Mouse (Mus musculus) kidney, embryonic 16.5 days (tissue): ENCODE results near the gene Dhrs1. TPM values are rescaled to one million over a fixed set of nuclear protein-coding genes. Genes with fewer than 3 reads are reported as not detected.

ENCODE experiments used
- ATAC-seq: fragments of 200-750 bp; cut with Nextera tagmentation; 2 replicates; pipeline ENCODE4 v1.8.0; 2017; ENCODE audit warnings: moderate TSS enrichment; ENCODE audit not compliant: low FRiP score, low TSS enrichment
- H3K27ac ChIP-seq: fragments of 300-500 bp; sonication (generic); 2 replicates; pipeline ENCODE4 v1.5.1; 2014; ENCODE audit warnings: low read length
- H3K27me3 ChIP-seq: fragments of 300-500 bp; sonication (generic); 2 replicates; pipeline ENCODE4 v1.6.1; 2014; ENCODE audit warnings: low read length, control low read depth, mixed read lengths; ENCODE audit not compliant: insufficient read depth
- H3K36me3 ChIP-seq: fragments of 300-500 bp; sonication (generic); 2 replicates; pipeline ENCODE4 v1.6.1; 2014; ENCODE audit warnings: low read length, control low read depth, mixed read lengths; ENCODE audit not compliant: insufficient read depth
- H3K4me1 ChIP-seq: fragments of 300-500 bp; sonication (generic); 2 replicates; pipeline ENCODE4 v1.6.1; 2014; ENCODE audit warnings: low read length, control low read depth, mixed read lengths; ENCODE audit not compliant: insufficient read depth
- H3K4me2 ChIP-seq: fragments of 300-500 bp; sonication (generic); replicated peaks from 2 replicates; pipeline ENCODE4 v1.6.1; 2014; ENCODE audit warnings: low read depth, low read length
- H3K4me3 ChIP-seq: fragments of 300-500 bp; sonication (generic); 2 replicates; pipeline ENCODE4 v1.5.1; 2014; ENCODE audit warnings: mild to moderate bottlenecking, low read length
- H3K9ac ChIP-seq: fragments of 300-500 bp; sonication (generic); replicated peaks from 2 replicates; pipeline ENCODE4 v1.6.1; 2014; ENCODE audit warnings: low read length
- H3K9me3 ChIP-seq: fragments of 300-500 bp; sonication (generic); 2 replicates; pipeline ENCODE4 v1.6.1; 2016; ENCODE audit warnings: low read length, control low read depth
- WGBS: fragments of 180-500 bp; shearing (Covaris S2); extraction: QIAGEN DNeasy Blood & Tissue Kit; methylation state at CpG from one replicate; pipeline ENCODE4 v1.1.7; 2014; 5-methylcytosine and 5-hydroxymethylcytosine counted together
- polyA plus RNA-seq: library from polyadenylated mRNA; unstranded; fragments of >200 nt; fragmentation: Nextera tagmentation; extraction: Ambion mirVana; gene quantifications from 2 replicates; pipeline ENCODE4 v1.2.1, GENCODE M21; 2015

Dhrs1 gene
- polyA plus RNA-seq, 1 experiment from 2014 or later, result 119 TPM

DNA sequence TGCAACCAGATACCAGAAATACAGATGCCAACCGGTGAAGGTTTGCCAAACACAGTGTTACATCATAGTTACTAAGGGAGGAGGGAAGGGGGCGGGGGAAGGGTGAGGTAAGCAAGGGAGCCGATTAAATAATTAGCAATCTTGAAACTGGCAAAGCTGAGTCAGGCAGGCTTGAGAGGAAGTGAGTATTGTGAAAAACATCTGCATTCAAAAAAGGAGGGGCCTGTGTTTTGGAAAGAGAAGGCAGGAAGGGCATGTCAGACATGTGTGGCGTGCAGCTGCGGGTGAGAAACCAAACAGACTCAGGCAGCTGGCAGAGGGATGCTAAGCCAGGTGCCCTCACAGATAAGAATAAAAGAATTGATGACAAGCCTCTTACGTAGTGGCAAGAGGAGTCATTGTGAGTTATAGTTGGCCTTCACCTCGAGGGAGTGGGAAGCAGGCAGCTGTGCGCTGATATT, 21.0 kb downstream of the Dhrs1 start:
- Histone ChIP-seq H3K27me3 (no peaks in the 10 kb centered on the region), H3K9me3 (no peaks in the 10 kb centered on the region), H3K4me1 (peaks cover 10% of the 10 kb centered on the region), H3K9ac (0 out of 2 replicates have a peak overlapping the region, but pooled peaks have one; percentile 16), H3K27ac (no peak overlapping the region), H3K4me2 (no peak overlapping the region), H3K4me3 (no peak overlapping the region), H3K36me3 (0 out of 2 replicates have a peak, but pooled peaks cover 7% of the 10 kb centered on the region)
- ATAC-seq, result no peak
- 54% methylated on average over 8 of the region's 8 CpGs for WGBS

DNA sequence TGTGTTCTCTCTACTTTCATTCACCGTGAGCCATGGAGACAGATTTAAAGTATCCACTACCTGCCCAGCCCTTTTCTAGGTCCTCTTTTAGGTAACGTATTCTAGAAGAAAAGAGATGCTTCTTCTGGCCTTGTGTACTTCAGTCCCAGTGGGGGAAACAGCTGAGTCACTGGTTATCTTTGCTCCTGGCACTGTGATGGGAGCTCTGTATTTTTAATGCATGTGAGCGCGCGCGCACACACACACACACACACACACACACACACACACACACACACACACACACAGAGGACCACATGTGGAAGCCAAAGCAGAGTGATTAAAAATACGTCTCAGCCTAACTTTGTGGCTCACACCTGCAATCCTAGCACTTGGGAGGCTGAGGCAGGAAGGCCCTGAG, 22.1 kb downstream of the Dhrs1 start:
- Histone ChIP-seq H3K4me3 (no peak overlapping the region), H3K36me3 (peaks cover 13% of the 10 kb centered on the region; the same call in 1 of the 2 replicates), H3K4me1 (peaks cover 10% of the 10 kb centered on the region), H3K27me3 (no peaks in the 10 kb centered on the region), H3K4me2 (no peak overlapping the region), H3K9ac (no peak overlapping the region), H3K27ac (no peak overlapping the region), H3K9me3 (no peaks in the 10 kb centered on the region)
- 92% methylated on average over 7 of the region's 7 CpGs for WGBS
- no peak for ATAC-seq

DNA sequence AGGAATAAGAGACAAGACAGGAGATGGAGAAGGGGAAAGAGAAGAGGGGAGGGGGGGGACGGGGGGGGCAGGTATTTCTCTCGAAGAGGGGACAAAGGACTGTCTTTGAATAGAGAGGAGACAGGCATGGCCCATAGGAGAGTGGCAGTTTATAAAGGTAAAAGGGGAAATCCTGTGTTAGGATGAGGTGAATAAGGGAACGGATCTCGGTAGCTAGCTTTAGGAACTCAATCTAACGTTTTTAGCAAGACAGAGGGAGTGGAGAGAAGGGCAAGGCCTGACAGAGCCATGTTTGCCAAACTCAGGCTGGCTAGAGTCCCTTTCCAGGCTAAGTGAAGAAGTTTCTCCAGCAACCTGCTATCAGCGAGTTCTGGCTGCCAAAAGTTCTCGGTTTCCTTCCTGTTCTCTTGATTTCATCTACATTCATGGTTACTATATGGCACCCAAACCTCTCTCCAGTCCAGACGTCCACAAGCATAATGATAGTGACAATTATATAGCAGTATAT, 23.0 kb downstream of the Dhrs1 start:
- peak overlapping the region; percentile 84; the same call in 1 of the 2 replicates for H3K9ac ChIP-seq
- peaks cover 17% of the 10 kb centered on the region; the same call in 1 of the 2 replicates for H3K36me3 ChIP-seq
- peak overlapping the region; percentile 82 for H3K4me3 ChIP-seq
- H3K4me2 ChIP-seq, result peak overlapping the region; percentile 58
- no peak for ATAC-seq
- WGBS, result 48% methylated on average over 8 of the region's 8 CpGs
- H3K9me3 ChIP-seq, result no peaks in the 10 kb centered on the region
- no peak overlapping the region for H3K27ac ChIP-seq
- H3K4me1 ChIP-seq, result peaks cover 10% of the 10 kb centered on the region
- H3K27me3 ChIP-seq, result no peaks in the 10 kb centered on the region

DNA sequence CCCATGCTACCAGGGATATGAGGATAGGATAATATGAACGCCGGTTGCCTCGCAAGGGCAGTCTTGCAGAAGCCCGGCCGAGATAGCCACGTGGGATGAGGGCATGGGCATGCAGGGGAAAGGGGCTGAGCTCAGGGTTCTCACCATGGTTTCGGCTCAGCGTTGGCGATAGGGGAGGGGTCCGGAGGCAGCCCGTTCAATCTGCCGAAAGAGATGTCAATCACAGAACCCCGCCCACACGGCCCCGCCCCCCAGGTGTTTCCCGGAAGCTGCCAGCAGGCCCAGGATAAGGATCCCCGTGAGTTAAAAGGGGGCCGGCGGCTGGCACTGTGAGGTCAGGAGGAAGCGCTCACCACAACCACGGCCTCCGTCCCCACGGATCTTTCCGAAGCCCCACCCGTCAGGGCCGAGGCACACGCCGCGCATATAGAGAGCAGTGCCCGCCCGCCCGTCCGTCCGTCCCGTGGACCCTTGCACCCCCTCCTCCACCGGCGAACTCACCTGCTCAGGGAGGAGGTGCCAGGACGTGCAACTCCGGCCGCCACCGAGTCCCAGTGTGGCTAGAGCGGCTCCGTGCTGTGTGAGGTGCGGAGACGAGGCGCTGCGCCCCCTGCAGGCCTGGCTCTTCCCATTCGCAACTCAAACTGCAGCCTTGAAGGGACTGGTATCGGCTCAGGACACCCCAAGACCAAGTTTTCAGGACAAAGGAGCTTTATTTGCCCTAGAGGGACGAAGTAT, 23.6 kb downstream of the Dhrs1 start, which contains the start of gene Rabggta:
Gene Rabggta, minus strand, starts transcription at position 564 of the 738 bp plus-strand sequence.
- H3K9me3 ChIP-seq, result no peaks in the 10 kb centered on the region
- H3K36me3 ChIP-seq, result peaks cover 17% of the 10 kb centered on the region; the same call in 1 of the 2 replicates
- H3K4me1 ChIP-seq, result peaks cover 10% of the 10 kb centered on the region
- peak within 1 kb of the TSS; percentile 84 for H3K9ac ChIP-seq
- peak within 1 kb of the TSS; percentile 92 for H3K27ac ChIP-seq
- H3K4me3 ChIP-seq, result peak within 1 kb of the TSS; percentile 82
- WGBS, result under 1% methylated on average over 50 of the region's 50 CpGs
- no peaks in the 10 kb centered on the region for H3K27me3 ChIP-seq
- ATAC-seq, result peak; percentile 97
- peak within 1 kb of the TSS; percentile 58 for H3K4me2 ChIP-seq

DNA sequence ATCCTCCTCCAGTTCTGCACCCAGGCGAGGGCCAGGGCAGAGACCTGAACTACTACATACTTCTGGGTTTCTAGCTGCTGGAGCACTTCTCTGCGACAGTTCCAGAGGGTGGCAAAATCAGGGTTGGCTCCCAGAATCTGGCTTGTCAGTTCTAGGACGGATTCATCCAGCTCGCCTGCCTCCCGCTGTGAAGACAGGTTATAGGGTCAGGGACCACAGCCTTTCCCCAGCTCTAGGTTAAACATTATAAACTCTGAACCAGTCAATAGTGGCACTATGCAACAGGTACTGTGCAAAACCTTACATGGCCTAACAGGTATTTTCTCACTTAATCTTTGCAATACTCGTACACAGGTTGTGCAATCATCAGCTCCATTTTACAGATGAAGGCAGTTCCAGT, 24.4 kb downstream of the Dhrs1 start:
- H3K27me3 ChIP-seq, result no peaks in the 10 kb centered on the region
- peak; percentile 24; the same call in 1 of the 2 replicates for ATAC-seq
- peak overlapping the region; percentile 82 for H3K4me3 ChIP-seq
- no peaks in the 10 kb centered on the region for H3K9me3 ChIP-seq
- H3K4me1 ChIP-seq, result peaks cover 10% of the 10 kb centered on the region
- peak overlapping the region; percentile 58 for H3K4me2 ChIP-seq
- peak overlapping the region; percentile 92 for H3K27ac ChIP-seq
- peaks cover 17% of the 10 kb centered on the region; the same call in 1 of the 2 replicates for H3K36me3 ChIP-seq
- 76% methylated on average over 6 of the region's 6 CpGs for WGBS
- H3K9ac ChIP-seq, result peak overlapping the region; percentile 84; the same call in 1 of the 2 replicates

DNA sequence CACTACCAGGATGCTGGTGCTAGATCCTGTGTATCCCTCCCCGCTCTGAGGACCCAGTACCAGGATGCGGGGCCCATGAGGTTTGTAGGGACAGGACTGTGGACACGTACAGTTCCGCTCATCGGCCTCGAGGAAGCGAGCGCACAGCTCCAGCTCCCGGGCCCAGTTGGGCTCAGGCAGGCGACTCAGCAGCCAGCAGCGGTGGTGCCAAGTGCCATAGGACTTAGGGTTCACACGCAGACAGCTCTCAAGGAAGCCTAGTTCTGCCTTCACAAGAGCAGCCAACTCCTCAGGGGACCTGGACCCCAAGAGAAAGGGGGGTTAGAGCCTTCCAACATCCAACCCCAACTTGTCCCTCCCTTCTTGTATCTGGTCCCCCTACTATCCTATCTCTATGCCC, 24.8 kb downstream of the Dhrs1 start:
- ATAC-seq, result no peak
- Histone ChIP-seq H3K4me3 (no peak overlapping the region), H3K27me3 (no peaks in the 10 kb centered on the region), H3K4me2 (peak overlapping the region; percentile 58; the same call in 1 of the 2 replicates), H3K9me3 (no peaks in the 10 kb centered on the region), H3K36me3 (peaks cover 17% of the 10 kb centered on the region; the same call in 1 of the 2 replicates), H3K27ac (peak overlapping the region; percentile 39; the same call in 1 of the 2 replicates), H3K4me1 (peaks cover 10% of the 10 kb centered on the region), H3K9ac (peak overlapping the region; percentile 84; the same call in 1 of the 2 replicates)
- 92% methylated on average over 12 of the region's 12 CpGs for WGBS

DNA sequence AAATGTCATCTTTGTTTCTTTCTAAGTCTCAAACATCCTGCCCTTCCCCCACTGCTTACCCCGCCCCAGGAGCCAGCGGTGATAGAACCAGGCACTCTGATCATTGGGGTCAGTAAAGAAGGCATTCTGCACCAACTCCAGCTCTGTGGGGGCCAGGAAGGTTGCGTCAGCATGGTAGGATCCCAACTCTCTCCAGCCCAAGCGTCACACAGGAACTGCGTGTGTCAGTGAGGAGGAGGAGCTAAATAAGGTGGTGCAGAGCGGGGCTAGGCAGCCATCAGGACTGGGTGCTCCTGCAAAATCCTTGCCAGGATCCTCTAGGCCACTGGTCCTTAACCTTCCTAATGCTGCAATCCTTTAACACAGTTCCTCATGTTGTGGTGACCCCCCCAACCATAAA, 25.8 kb downstream of the Dhrs1 start:
- 92% methylated on average over 6 of the region's 6 CpGs for WGBS
- ATAC-seq, result no peak
- peaks cover 17% of the 10 kb centered on the region; the same call in 1 of the 2 replicates for H3K36me3 ChIP-seq

DNA sequence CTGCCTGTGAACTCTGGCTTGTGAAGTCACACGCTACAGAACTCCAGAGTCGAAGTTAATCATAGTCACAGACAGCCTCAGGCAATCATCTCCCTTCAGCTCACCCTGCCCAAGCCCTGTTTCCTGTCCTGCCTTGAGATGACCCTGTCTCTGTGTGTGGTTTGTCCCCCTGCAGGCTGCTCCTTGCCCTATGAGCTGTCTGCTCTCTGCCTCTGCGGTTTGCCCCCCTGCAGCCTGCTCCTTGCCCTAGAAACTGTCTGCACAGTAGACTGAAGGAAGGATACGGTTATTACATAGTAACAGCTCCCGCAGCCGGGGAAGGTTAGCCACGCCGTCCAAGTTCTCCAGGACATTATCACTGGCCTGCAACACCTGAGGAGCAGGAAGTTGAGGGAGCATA, 28.6 kb downstream of the Dhrs1 start:
- peak; percentile 24 for ATAC-seq
- H3K4me3 ChIP-seq, result no peak overlapping the region
- peaks cover 13% of the 10 kb centered on the region for H3K27me3 ChIP-seq
- H3K4me1 ChIP-seq, result peaks cover 13% of the 10 kb centered on the region
- 69% methylated on average over 8 of the region's 8 CpGs for WGBS
- H3K9ac ChIP-seq, result no peak overlapping the region
- H3K36me3 ChIP-seq, result peaks cover 17% of the 10 kb centered on the region; the same call in 1 of the 2 replicates
- no peak overlapping the region for H3K27ac ChIP-seq
- H3K4me2 ChIP-seq, result no peak overlapping the region
- H3K9me3 ChIP-seq, result no peaks in the 10 kb centered on the region

More for the DNA sequence above, 25.8 kb downstream of the Dhrs1 start:
- no peaks in the 10 kb centered on the region for H3K9me3 ChIP-seq
- no peak overlapping the region for H3K4me3 ChIP-seq
- H3K4me1 ChIP-seq, result peaks cover 10% of the 10 kb centered on the region
- H3K4me2 ChIP-seq, result no peak overlapping the region
- H3K9ac ChIP-seq, result no peak overlapping the region
- H3K27me3 ChIP-seq, result no peaks in the 10 kb centered on the region
- H3K27ac ChIP-seq, result no peak overlapping the region

DNA sequence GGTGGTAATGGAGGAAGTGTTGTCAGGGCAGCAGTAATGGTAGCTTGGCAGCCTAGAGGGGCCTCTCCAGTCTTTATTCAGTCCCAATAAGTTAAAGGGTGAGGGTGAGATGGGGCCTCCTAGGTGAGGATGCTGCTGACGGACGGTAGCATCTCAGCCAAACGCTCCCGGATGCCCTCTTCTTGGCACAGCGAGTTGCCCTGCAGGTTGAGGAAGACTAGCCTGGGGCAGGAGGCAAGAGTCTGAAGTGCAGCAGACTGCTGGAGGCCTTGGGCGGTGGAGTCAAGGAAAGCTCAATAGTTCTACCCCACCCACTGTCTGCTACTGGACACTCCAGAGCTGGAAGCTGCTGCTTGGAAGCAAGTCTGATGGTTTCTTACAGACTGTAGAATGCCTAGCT, 29.2 kb downstream of the Dhrs1 start:
- H3K4me3 ChIP-seq, result no peak overlapping the region

More for the DNA sequence above, 29.2 kb downstream of the Dhrs1 start:
- Histone ChIP-seq H3K9me3 (no peaks in the 10 kb centered on the region), H3K9ac (no peak overlapping the region), H3K4me1 (peaks cover 11% of the 10 kb centered on the region), H3K4me2 (no peak overlapping the region), H3K27me3 (peaks cover 15% of the 10 kb centered on the region), H3K27ac (0 out of 2 replicates have a peak overlapping the region, but pooled peaks have one; percentile 35), H3K36me3 (peaks cover 17% of the 10 kb centered on the region; the same call in 1 of the 2 replicates)
- 91% methylated on average over 6 of the region's 6 CpGs for WGBS
- ATAC-seq, result no peak
